Mouse (Mus musculus): ENCODE measurements around the gene Per2. TPM values are rescaled to one million over a fixed set of nuclear protein-coding genes. Genes with fewer than 3 reads are reported as not detected.

Gene Per2
- total RNA-seq, 2 experiments from 2014 or later, result 8.5 to 11.2 TPM

- peak; percentile 88 for DNase-seq
Observed at GRCm38 (mm10) chr1:91380453-91381090, 78.6 kb downstream of the Per2 start.

DNA sequence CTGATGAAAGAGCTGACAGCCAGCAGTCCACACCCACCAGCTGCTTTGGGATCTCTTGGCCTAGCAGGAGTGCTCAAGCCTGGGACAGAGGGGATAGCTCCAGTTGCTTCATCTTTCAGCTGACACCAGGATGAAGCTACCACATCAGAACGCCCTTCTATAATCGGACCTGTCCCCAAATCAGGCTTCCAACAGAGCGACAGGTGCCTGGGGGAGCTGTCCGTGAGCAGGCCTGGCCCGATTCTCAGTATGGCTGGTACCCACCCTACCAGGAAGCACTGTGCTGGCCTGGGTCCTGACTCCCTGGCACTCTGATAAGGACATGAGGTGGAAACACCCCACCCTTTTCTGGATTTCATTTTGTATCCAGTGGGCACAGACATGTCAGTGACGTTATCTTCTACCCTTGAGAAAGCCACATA lies 85.7 kb downstream of the Per2 start:
- no peak for DNase-seq

DNA sequence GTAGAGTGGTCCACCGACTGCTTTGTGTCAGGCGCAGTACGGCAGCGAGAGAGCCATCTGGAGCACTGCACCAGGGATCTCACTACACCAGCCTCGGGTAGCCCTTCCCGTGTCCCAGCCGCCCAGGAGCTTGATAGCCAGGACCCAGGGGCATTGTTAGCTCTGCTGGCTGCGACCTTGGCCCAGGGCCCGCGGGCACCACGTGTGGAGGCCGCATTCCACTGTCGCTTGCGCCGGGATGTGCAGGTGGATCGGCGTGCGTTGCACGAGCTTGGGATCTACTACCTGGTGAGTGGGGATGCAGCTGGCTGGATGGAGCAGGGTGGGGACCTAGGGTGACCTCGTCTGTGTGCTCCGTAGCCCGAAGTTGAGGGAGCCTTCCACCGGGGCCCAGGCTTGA lies 89.1 kb downstream of the Per2 start:
- no peak for DNase-seq

DNA sequence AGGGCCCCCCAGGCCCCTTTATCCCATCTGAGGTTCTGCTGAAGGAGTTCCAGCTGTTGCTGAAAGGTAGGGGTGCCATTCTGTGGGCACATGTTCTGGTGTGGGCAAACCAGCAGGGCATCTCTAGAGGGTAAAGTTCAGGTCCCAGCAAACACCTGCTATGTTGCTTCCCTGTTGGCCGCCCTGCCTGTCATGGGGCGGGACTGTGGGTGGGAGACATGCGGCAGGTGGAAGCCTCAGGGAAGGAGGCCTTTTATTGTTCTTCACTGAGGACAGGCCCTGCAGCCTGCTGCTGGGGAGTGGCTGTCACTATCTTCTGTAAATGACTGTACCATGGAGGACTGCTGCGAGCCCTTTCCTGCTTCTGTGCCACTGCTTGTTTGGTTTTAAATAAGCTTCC lies 89.7 kb downstream of the Per2 start:
- no peak for DNase-seq

DNA sequence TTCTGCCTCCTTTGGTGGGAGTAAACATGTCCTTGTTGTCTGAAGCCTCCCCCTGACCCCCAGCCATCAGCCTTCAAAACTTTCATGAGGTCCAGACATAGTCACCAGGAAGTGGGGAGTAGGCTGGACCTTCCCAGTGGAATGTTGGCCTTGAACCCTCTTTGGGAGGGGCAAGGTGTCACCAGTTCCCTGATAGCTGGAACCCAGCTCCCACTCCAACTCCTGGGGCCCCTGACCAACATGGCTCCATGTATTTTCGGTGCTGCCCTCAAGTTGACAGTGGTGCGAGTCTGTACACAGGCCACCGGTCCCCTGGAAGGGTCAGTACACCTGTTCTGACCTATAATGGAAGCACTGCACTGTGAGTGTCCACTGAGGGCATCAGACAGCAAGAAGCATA lies 91.8 kb downstream of the Per2 start:
- no peak for DNase-seq

- peak; percentile 82 for DNase-seq
Observed at GRCm38 (mm10) chr1:91366215-91367108, 92.7 kb downstream of the Per2 start, which contains the start of gene Erfe. Gene Erfe (plus strand): TSS chr1:91366430.

Other genes with a start within 250 kb of the Per2 start
- gene Ube2f, start 209.0 kb downstream of the Per2 start, total RNA-seq (2021), result 10 to 100 TPM; 49.3 to 55.0 TPM
- gene Scly, start 161.0 kb downstream of the Per2 start, total RNA-seq (2021), result 10 to 100 TPM; 14.4 to 17.5 TPM
- gene Espnl, start 137.2 kb downstream of the Per2 start, total RNA-seq (2021), result under 1 TPM; 0.14 to 0.18 TPM
- 10 to 100 TPM; 51.2 to 55.4 TPM for gene Klhl30, start 108.3 kb downstream of the Per2 start, total RNA-seq (2021)
- gene Erfe, start 92.9 kb downstream of the Per2 start, total RNA-seq (2021), result 1 to 10 TPM; 1.1 to 1.4 TPM
- gene Ilkap, start 60.5 kb downstream of the Per2 start, total RNA-seq (2021), result 10 to 100 TPM; 58.2 to 59.1 TPM
- 10 to 100 TPM; 29.6 to 30.6 TPM for gene Hes6, start 45.3 kb downstream of the Per2 start, total RNA-seq (2021)
- gene Traf3ip1, start 35.3 kb upstream of the Per2 start, total RNA-seq (2021), result 1 to 10 TPM; 4.3 to 4.6 TPM
- 10 to 100 TPM; 17.5 to 18.2 TPM for gene Asb1, start 81.2 kb upstream of the Per2 start, total RNA-seq (2021)

Measured in heart, postnatal 4 days (tissue).